Mouse (Mus musculus) cerebellum, adult 2 months (tissue): ENCODE data around the gene Gata2. TPM values are rescaled to one million over a fixed set of nuclear protein-coding genes. Genes with fewer than 3 reads are reported as not detected.
"Not testable (repeated sequence)": the region's sequence is repeated elsewhere in the genome, so short reads cannot be mapped to it uniquely, and the experiment has no call there.

Experiments
- DNase-seq, 2 experiments: peaks; one replicate each; pipeline ENCODE4 v3.0.0; 2021
- H3K27ac ChIP-seq: fragments of 200-500 bp; 2 replicates; pipeline ENCODE4 v1.5.1; 2012; ENCODE audit warnings: low read length, control low read depth, inconsistent platforms; ENCODE audit not compliant: insufficient read depth
- H3K27me3 ChIP-seq: fragments of 200-500 bp; 2 replicates; pipeline ENCODE4 v1.6.1; 2012; ENCODE audit warnings: inconsistent platforms, mild to moderate bottlenecking, low read length, moderate library complexity; ENCODE audit not compliant: control insufficient read depth, insufficient read depth
- H3K4me1 ChIP-seq: fragments of 200-500 bp; 2 replicates; pipeline ENCODE4 v1.6.1; 2011; ENCODE audit warnings: low read length; ENCODE audit not compliant: control insufficient read depth, insufficient read depth
- H3K4me3 ChIP-seq: fragments of 200-500 bp; replicated peaks from 2 replicates; pipeline ENCODE3; 2011; ENCODE audit warnings: mild to moderate bottlenecking, low read depth, low read length, control low read depth; ENCODE audit not compliant: insufficient read depth
- CTCF ChIP-seq: fragments of 200-500 bp; IDR thresholded peaks from 2 replicates; pipeline ENCODE4 v1.5.1; 2011; ENCODE audit warnings: low read depth, mild to moderate bottlenecking, control low read depth, low read length, moderate library complexity, borderline replicate concordance; ENCODE audit not compliant: insufficient read depth
- POLR2A ChIP-seq: fragments of 200-500 bp; IDR thresholded peaks from 2 replicates; pipeline ENCODE4 v1.6.1; 2011; ENCODE audit warnings: low read length, control low read depth, borderline replicate concordance; ENCODE audit not compliant: insufficient read depth
- WGBS: fragments of 180-500 bp; shearing (Covaris S2); methylation state at CpG from one replicate; pipeline ENCODE4 v1.1.7; 2018; 5-methylcytosine and 5-hydroxymethylcytosine counted together
- polyA plus RNA-seq: library from polyadenylated mRNA; depleted of rRNA; stranded (reverse); fragments of >200 nt; gene quantifications from 2 replicates; pipeline ENCODE4 v1.2.3, GENCODE M21; 2012; rRNA removed

Gata2 gene
- polyA plus RNA-seq = 6.4 and 6.6 TPM in 2 replicates

- TF ChIP-seq CTCF (no peak), POLR2A (no peak)
- no peak for DNase-seq
- Histone ChIP-seq H3K4me1 (no peaks in the 10 kb centered on the region), H3K27me3 (peaks cover 13% of the 10 kb centered on the region; the same call in 1 of the 2 replicates), H3K27ac (no peak within 1 kb of the TSS), H3K4me3 (no peak within 1 kb of the TSS)
- WGBS = 2% methylated on average over 55 of the region's 57 CpGs
These were observed at the start of gene Gata2 for GRCm38 (mm10) chr6:88193433-88194052. Gene Gata2 (plus strand): TSS chr6:88193891.

GRCm38 (mm10) chr6:88145793-88146192 is 47.9 kb upstream of the Gata2 start:
- Histone ChIP-seq H3K4me3 (no peak overlapping the region), H3K27ac (no peak overlapping the region), H3K4me1 (no peaks in the 10 kb centered on the region; the same call in 1 of the 2 replicates), H3K27me3 (no peaks in the 10 kb centered on the region)
- TF ChIP-seq CTCF (no peak), POLR2A (no peak)
- DNase-seq = no peak
- 79% methylated on average over 4 of the region's 4 CpGs for WGBS

- Histone ChIP-seq H3K4me3 (no peak overlapping the region), H3K27ac (no peak overlapping the region), H3K4me1 (no peaks in the 10 kb centered on the region; the same call in 1 of the 2 replicates), H3K27me3 (no peaks in the 10 kb centered on the region)
- WGBS = 65% methylated on average over 8 of the region's 8 CpGs
- TF ChIP-seq POLR2A (no peak), CTCF (no peak)
- DNase-seq = no peak
These were observed 47.1 kb upstream of the Gata2 start for GRCm38 (mm10) chr6:88146576-88146975.

GRCm38 (mm10) chr6:88147411-88148003 is 46.2 kb upstream of the Gata2 start:
- 16% methylated on average over 16 of the region's 16 CpGs for whole genome bisulfite sequencing
- no peak for DNase-seq
- H3K27ac ChIP-seq = no peak overlapping the region
- TF ChIP-seq CTCF (no peak), POLR2A (no peak)
- H3K4me1 ChIP-seq = no peaks in the 10 kb centered on the region; the same call in 1 of the 2 replicates
- no peak overlapping the region for H3K4me3 ChIP-seq
- no peaks in the 10 kb centered on the region for H3K27me3 ChIP-seq

- no peak for DNase-seq
- 79% methylated on average over 4 of the region's 4 CpGs for WGBS
- TF ChIP-seq POLR2A (no peak), CTCF (no peak)
- Histone ChIP-seq H3K27ac (no peak overlapping the region), H3K4me3 (no peak overlapping the region), H3K27me3 (no peaks in the 10 kb centered on the region), H3K4me1 (no peaks in the 10 kb centered on the region; the same call in 1 of the 2 replicates)
These were observed 42.4 kb upstream of the Gata2 start for GRCm38 (mm10) chr6:88151335-88151734.

- H3K27me3 ChIP-seq = no peaks in the 10 kb centered on the region
- TF ChIP-seq POLR2A (no peak), CTCF (no peak)
- 65% methylated on average over 14 of the region's 14 CpGs for WGBS
These were observed 41.5 kb upstream of the Gata2 start for GRCm38 (mm10) chr6:88152127-88152705.

GRCm38 (mm10) chr6:88152979-88153378 is 40.7 kb upstream of the Gata2 start:
- 58% methylated on average over 6 of the region's 6 CpGs for WGBS

More at GRCm38 (mm10) chr6:88152127-88152705, 41.5 kb upstream of the Gata2 start:
- Histone ChIP-seq H3K27ac (no peak overlapping the region), H3K4me3 (no peak overlapping the region), H3K4me1 (no peaks in the 10 kb centered on the region; the same call in 1 of the 2 replicates)
- no peak for DNase-seq

GRCm38 (mm10) chr6:88155614-88156013 is 38.1 kb upstream of the Gata2 start:
- not testable (repeated sequence) for DNase-seq, H3K4me3 ChIP-seq, H3K27ac ChIP-seq, H3K4me1 ChIP-seq, H3K27me3 ChIP-seq
- 91% methylated on average over 6 of the region's 6 CpGs for WGBS

More at GRCm38 (mm10) chr6:88152979-88153378, 40.7 kb upstream of the Gata2 start:
- H3K27ac ChIP-seq = no peak overlapping the region
- H3K27me3 ChIP-seq = no peaks in the 10 kb centered on the region
- no peak for DNase-seq
- TF ChIP-seq POLR2A = no peak
- no peak for TF ChIP-seq CTCF
- H3K4me1 ChIP-seq = no peaks in the 10 kb centered on the region; the same call in 1 of the 2 replicates
- H3K4me3 ChIP-seq = no peak overlapping the region
